Comparison of ENCODE assay signal across 8 mouse cellular contexts in the genomic region with DNA sequence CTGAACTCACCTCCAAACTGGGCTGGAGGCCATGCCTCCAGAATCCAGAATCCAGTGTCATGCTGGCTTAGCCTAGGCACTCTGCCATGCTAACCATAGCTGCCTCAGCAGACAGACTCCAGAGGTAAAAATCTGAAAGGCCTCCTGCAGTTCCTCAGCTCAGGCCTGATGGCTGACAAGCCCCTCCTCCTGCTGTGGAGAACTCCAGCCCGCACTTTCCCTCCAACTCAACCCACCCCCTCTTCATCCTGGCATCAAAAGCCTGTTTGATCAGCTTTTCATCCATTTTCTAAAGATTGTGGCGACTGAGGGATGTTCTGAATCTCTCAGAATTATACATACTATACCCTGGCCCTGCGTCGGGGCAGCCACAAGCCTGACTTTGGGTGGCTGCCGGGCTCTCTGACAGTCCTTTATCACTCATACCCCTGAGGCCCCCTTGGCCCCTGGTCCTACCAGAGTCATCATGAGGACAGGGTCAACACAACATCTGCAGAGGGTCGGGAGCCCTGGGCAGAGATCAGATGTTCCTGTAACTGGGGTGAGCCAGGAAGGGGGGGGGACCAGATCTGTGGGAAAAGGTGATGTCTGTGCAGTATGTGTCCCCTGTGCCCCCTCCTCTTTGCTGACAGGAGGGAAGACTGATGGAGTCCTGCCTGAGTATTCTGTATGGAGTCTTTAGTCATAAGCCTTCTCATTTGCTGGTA. TPM values are rescaled to one million over a fixed set of nuclear protein-coding genes. Genes with fewer than 3 reads are reported as not detected.
A peak's percentile ranks its signal among the peaks of the same experiment; 100 is the strongest.
DNase-seq lines count a peak whose midpoint lies in the region; ATAC-seq and TF ChIP-seq lines count a peak whose summit lies in the region.

No protein-coding gene starts in this region.

- peaks cover 34% of the 10 kb centered on the region for H3K4me1 ChIP-seq in heart, embryonic 12.5 days (replicated peaks)
- peaks cover 5 to 29% of the 10 kb centered on the region in 2 experiments; a peak in 3 of 4 replicates for H3K4me1 ChIP-seq in ES-E14 (ENCODE audit: control insufficient read depth in 2 of 2, insufficient read depth in 2 of 2, low read length in 2 of 2, poor library complexity in 1 of 2)
- H3K4me1 ChIP-seq in forebrain, postnatal 0 days (ENCODE audit: insufficient read depth), result peaks cover 19% of the 10 kb centered on the region; the same call in 1 of the 2 replicates
- peaks cover 14% of the 10 kb centered on the region for H3K4me1 ChIP-seq in midbrain, embryonic 11.5 days (ENCODE audit: control insufficient read depth, insufficient read depth, low read length)

- 0 out of 2 replicates have a peak, but pooled peaks have one; percentile 17 for ATAC-seq in heart, embryonic 12.5 days (ENCODE audit: insufficient number of reproducible peaks, low FRiP score)
- peak; percentile 88 for ATAC-seq in forebrain, postnatal 0 days
- ATAC-seq in midbrain, embryonic 11.5 days (ENCODE audit: low FRiP score), result peak; percentile 71
- ATAC-seq in activated CD4-positive, CD25-positive, alpha-beta regulatory T cell, adult 4 months, result no peak

- no peaks in the 10 kb centered on the region for H3K36me3 ChIP-seq in heart, embryonic 12.5 days
- no peaks in the 10 kb centered on the region for H3K36me3 ChIP-seq in ES-E14 (ENCODE audit: control insufficient read depth, insufficient read depth, low read length, poor library complexity, severe bottlenecking)
- no peaks in the 10 kb centered on the region for H3K36me3 ChIP-seq in forebrain, postnatal 0 days (ENCODE audit: insufficient read depth)
- H3K36me3 ChIP-seq in midbrain, embryonic 11.5 days (ENCODE audit: control insufficient read depth, insufficient read depth, low read length), result no peaks in the 10 kb centered on the region

- no peak overlapping the region for H3K27ac ChIP-seq in heart, embryonic 12.5 days (ENCODE audit: poor library complexity, severe bottlenecking)
- H3K27ac ChIP-seq in ES-E14 (ENCODE audit: insufficient read depth, low read depth, low read length, poor library complexity, severe bottlenecking), result peak overlapping the region; percentile 37; the same call in 1 of the 2 replicates
- peak overlapping the region; percentile 85 for H3K27ac ChIP-seq in forebrain, postnatal 0 days (ENCODE audit: low read depth, low read length)
- peak overlapping the region; percentile 41 for H3K27ac ChIP-seq in midbrain, embryonic 11.5 days (ENCODE audit: low read depth, low read length)

- peak overlapping the region; percentile 45 for H3K4me2 ChIP-seq in heart, embryonic 12.5 days
- H3K4me2 ChIP-seq in forebrain, postnatal 0 days (ENCODE audit: low read depth), result peak overlapping the region; percentile 52
- peak overlapping the region; percentile 37 for H3K4me2 ChIP-seq in midbrain, embryonic 11.5 days

- TF ChIP-seq CTCF in forebrain, postnatal 0 days (IDR thresholded peaks at IDR 0.05; ENCODE audit: low read depth), result no peak

- H3K27me3 ChIP-seq in heart, embryonic 12.5 days (replicated peaks), result peaks cover 3% of the 10 kb centered on the region; the same call in 1 of the 2 replicates
- no peaks in the 10 kb centered on the region for H3K27me3 ChIP-seq in forebrain, postnatal 0 days (ENCODE audit: insufficient read depth, low read length)
- no peaks in the 10 kb centered on the region for H3K27me3 ChIP-seq in midbrain, embryonic 11.5 days (ENCODE audit: control insufficient read depth, insufficient read depth, low read length)

- H3K9me3 ChIP-seq in heart, embryonic 12.5 days (replicated peaks), result peaks cover 10% of the 10 kb centered on the region
- no peaks in the 10 kb centered on the region for H3K9me3 ChIP-seq in ES-E14 (ENCODE audit: control insufficient read depth, insufficient read depth, low read depth, low read length)
- no peaks in the 10 kb centered on the region for H3K9me3 ChIP-seq in forebrain, postnatal 0 days (ENCODE audit: low read length)
- H3K9me3 ChIP-seq in midbrain, embryonic 11.5 days (ENCODE audit: control insufficient read depth, low read length), result peaks cover 3% of the 10 kb centered on the region; the same call in 1 of the 2 replicates

- no peak for DNase-seq in heart, adult 11 months
- DNase-seq in ES-E14 (ENCODE audit: low read depth, low spot score), result no peak
- peak; percentile 80 for DNase-seq in forebrain, postnatal 0 days
- DNase-seq in midbrain, embryonic 11.5 days (ENCODE audit: low spot score, missing footprints), result peak; percentile 93
- DNase-seq in adrenal gland, postnatal 36 days, result no peak
- DNase-seq in gastrocnemius, postnatal 10 days, result no peak

- H3K9ac ChIP-seq in heart, embryonic 12.5 days, result no peak overlapping the region
- H3K9ac ChIP-seq in ES-E14 (ENCODE audit: insufficient read depth, low read depth, low read length, poor library complexity, severe bottlenecking), result peak overlapping the region; percentile 83; the same call in 1 of the 2 replicates
- peak overlapping the region; percentile 58 for H3K9ac ChIP-seq in forebrain, postnatal 0 days
- peak overlapping the region; percentile 46 for H3K9ac ChIP-seq in midbrain, embryonic 11.5 days (ENCODE audit: low read length)

- in situ Hi-C loops in ES-E14 (cut with MboI; ENCODE audit: low sequenced_read_pairs in 2 of 2, unreplicated experiment in 2 of 2), result loop anchor here in 1 of 2 experiments (10.0 kb wide), 2 partner anchors 238 to 688 kb away; partner anchors contain the start of gene Ndufa6

- 13% methylated on average over 6 of the region's 6 CpGs for WGBS in heart, embryonic 12.5 days
- WGBS in forebrain, postnatal 0 days, result 6% methylated on average over 6 of the region's 6 CpGs
- WGBS in midbrain, embryonic 11.5 days, result 5% methylated on average over 6 of the region's 6 CpGs

- H3K4me3 ChIP-seq in heart, embryonic 12.5 days, result no peak overlapping the region
- H3K4me3 ChIP-seq in ES-E14 (ENCODE audit: insufficient read depth in 1 of 2, low read depth in 1 of 2, low read length in 2 of 2, poor library complexity in 1 of 2, severe bottlenecking in 1 of 2), result peak overlapping the region in 1 of 2 experiments; percentile 46; a peak in 1 of 4 replicates
- H3K4me3 ChIP-seq in forebrain, postnatal 0 days (ENCODE audit: low read depth, low read length), result peak overlapping the region; percentile 29
- no peak overlapping the region for H3K4me3 ChIP-seq in midbrain, embryonic 11.5 days (ENCODE audit: low read depth, low read length)

TF ChIP-seq in ES-E14, 5 proteins besides CTCF, POLR2A, EP300 and RAD21:
- no peak for TF ChIP-seq ZC3H11A (IDR thresholded peaks at IDR 0.05; ENCODE audit: borderline replicate concordance, low read depth, low read length)
- TF ChIP-seq ZNF384 (IDR thresholded peaks at IDR 0.05; ENCODE audit: low read depth, low read length), result no peak
- no peak for TF ChIP-seq MAFK (IDR thresholded peaks at IDR 0.05; ENCODE audit: insufficient read depth, low read depth, low read length)
- no peak for TF ChIP-seq HCFC1 (IDR thresholded peaks at IDR 0.05; ENCODE audit: borderline replicate concordance, insufficient read depth, low read length)
- TF ChIP-seq CHD2 (IDR thresholded peaks at IDR 0.05; ENCODE audit: low read depth, low read length), result no peak
TF ChIP-seq in ES-E14: peak in this region for 0.

RNA-seq across cellular contexts. Expression of gene Nfam1, which starts 9.7 kb away (rescaled TPM):
- 1.7 and 1.9 TPM in 2 replicates for polyA plus RNA-seq in heart, embryonic 12.5 days (2016; fragmentation: Nextera tagmentation; extraction: Ambion mirVana)
- 1.7 and 2.1 TPM in 2 replicates for total RNA-seq in ES-E14 (2012; rRNA removed)
- total RNA-seq in forebrain, postnatal 0 days (2014; rRNA removed), result 0.69 and 2.9 TPM in 2 replicates
- 1.5 and 1.8 TPM in 2 replicates for polyA plus RNA-seq in forebrain, postnatal 0 days (2015; fragmentation: Nextera tagmentation; extraction: Ambion mirVana)
- 3.9 and 4.0 TPM in 2 replicates for polyA plus RNA-seq in midbrain, embryonic 11.5 days (2014; fragmentation: Nextera tagmentation; extraction: Ambion mirVana)
- under 1 TPM; 0.04 to 0.97 TPM for polyA plus RNA-seq in activated CD4-positive, CD25-positive, alpha-beta regulatory T cell, adult 4 months (2017; shearing (Covaris generic))
- total RNA-seq in adrenal gland, postnatal 36 days (2021), result 1 to 10 TPM; 2.2 to 3.3 TPM
- 1 to 10 TPM; 1.4 to 3.0 TPM for total RNA-seq in gastrocnemius, postnatal 10 days (2021)

RNA-seq across cellular contexts. Expression of gene Serhl, which starts 46.5 kb away (rescaled TPM):
- 58.9 and 68.8 TPM in 2 replicates for polyA plus RNA-seq in heart, embryonic 12.5 days (2016; fragmentation: Nextera tagmentation; extraction: Ambion mirVana)
- total RNA-seq in ES-E14 (2012; rRNA removed), result 16.3 and 16.4 TPM in 2 replicates
- 7.2 and 11.9 TPM in 2 replicates for total RNA-seq in forebrain, postnatal 0 days (2014; rRNA removed)
- polyA plus RNA-seq in forebrain, postnatal 0 days (2015; fragmentation: Nextera tagmentation; extraction: Ambion mirVana), result 39.1 and 42.6 TPM in 2 replicates
- 46.9 and 47.0 TPM in 2 replicates for polyA plus RNA-seq in midbrain, embryonic 11.5 days (2014; fragmentation: Nextera tagmentation; extraction: Ambion mirVana)
- 10 to 100 TPM; 79.0 to 82.8 TPM for polyA plus RNA-seq in activated CD4-positive, CD25-positive, alpha-beta regulatory T cell, adult 4 months (2017; shearing (Covaris generic))
- total RNA-seq in adrenal gland, postnatal 36 days (2021), result 10 to 100 TPM; 42.6 to 59.9 TPM
- total RNA-seq in gastrocnemius, postnatal 10 days (2021), result 10 to 100 TPM; 34.8 to 35.4 TPM

RNA-seq across cellular contexts. Expression of gene Tcf20, which starts 55.1 kb away (rescaled TPM):
- 5.4 and 6.4 TPM in 2 replicates for polyA plus RNA-seq in heart, embryonic 12.5 days (2016; fragmentation: Nextera tagmentation; extraction: Ambion mirVana)
- 128 and 143 TPM in 2 replicates for total RNA-seq in ES-E14 (2012; rRNA removed)
- 120 and 150 TPM in 2 replicates for total RNA-seq in forebrain, postnatal 0 days (2014; rRNA removed)
- 10.3 and 12.2 TPM in 2 replicates for polyA plus RNA-seq in forebrain, postnatal 0 days (2015; fragmentation: Nextera tagmentation; extraction: Ambion mirVana)
- polyA plus RNA-seq in midbrain, embryonic 11.5 days (2014; fragmentation: Nextera tagmentation; extraction: Ambion mirVana), result 12.3 and 13.5 TPM in 2 replicates
- polyA plus RNA-seq in activated CD4-positive, CD25-positive, alpha-beta regulatory T cell, adult 4 months (2017; shearing (Covaris generic)), result 10 to 100 TPM; 12.2 to 16.0 TPM
- 100 to 1,000 TPM in 1 of 2 experiments, 10 to 100 TPM in 1; 94.4 to 104 TPM for total RNA-seq in adrenal gland, postnatal 36 days (2021)
- total RNA-seq in gastrocnemius, postnatal 10 days (2021), result 10 to 100 TPM; 33.4 to 40.6 TPM

Comparison
In these comparisons a context has a peak if more than half of its experiments do, and no peak if none do; other contexts are left out.
1. DNase-seq: peak in forebrain, postnatal 0 days (single experiment) and midbrain, embryonic 11.5 days (single experiment); none in heart, adult 11 months (single experiment), ES-E14 (single experiment), adrenal gland, postnatal 36 days (0 of 2) and gastrocnemius, postnatal 10 days (single experiment).
2. Peak in every context shown above with its lines, with median percentiles within 50 percentile points of each other: H3K4me2 ChIP-seq.